Mouse (Mus musculus) liver, postnatal 0 days (tissue): Measurements from ENCODE around the gene Gm12800. TPM values are rescaled to one million over a fixed set of nuclear protein-coding genes. Genes with fewer than 3 reads are reported as not detected.
"Not testable (repeated sequence)": the region's sequence is repeated elsewhere in the genome, so short reads cannot be mapped to it uniquely, and the experiment has no call there.

Experiments used
- ATAC-seq: fragments of 200-750 bp; cut with Nextera tagmentation; 2 replicates; pipeline ENCODE4 v1.8.0; 2017; ENCODE audit warnings: mild to moderate bottlenecking, moderate library complexity
- DNase-seq: peaks from one replicate; pipeline ENCODE4 v3.0.0-alpha.2; 2016
- H3K27ac ChIP-seq: fragments of 300-500 bp; sonication (generic); 2 replicates; pipeline ENCODE4 v1.5.1; 2014; ENCODE audit warnings: antibody characterized with exemption, moderate library complexity, mild to moderate bottlenecking, low read depth
- H3K27me3 ChIP-seq: fragments of 300-500 bp; sonication (generic); 2 replicates; pipeline ENCODE4 v1.6.1; 2014; ENCODE audit warnings: low read length, control low read depth, mixed read lengths; ENCODE audit not compliant: insufficient read depth
- H3K36me3 ChIP-seq: fragments of 300-500 bp; sonication (generic); replicated peaks from 2 replicates; pipeline ENCODE4 v1.6.1; 2014; ENCODE audit warnings: mild to moderate bottlenecking, control low read depth, low read length, moderate library complexity, mixed read lengths; ENCODE audit not compliant: insufficient read depth
- H3K4me1 ChIP-seq: fragments of 300-500 bp; sonication (generic); 2 replicates; pipeline ENCODE4 v1.6.1; 2014; ENCODE audit warnings: antibody characterized with exemption, mild to moderate bottlenecking, control low read depth; ENCODE audit not compliant: insufficient read depth
- H3K4me2 ChIP-seq: fragments of 300-500 bp; sonication (generic); 2 replicates; pipeline ENCODE4 v1.6.1; 2014; ENCODE audit warnings: low read depth, mild to moderate bottlenecking, low read length, moderate library complexity, mixed read lengths
- H3K4me3 ChIP-seq: fragments of 300-500 bp; sonication (generic); 2 replicates; pipeline ENCODE4 v1.5.1; 2014; ENCODE audit warnings: low read depth, low read length
- H3K9ac ChIP-seq: fragments of 300-500 bp; sonication (generic); replicated peaks from 2 replicates; pipeline ENCODE4 v1.6.1; 2014; ENCODE audit warnings: mild to moderate bottlenecking, moderate library complexity
- H3K9me3 ChIP-seq: fragments of 300-500 bp; sonication (generic); 2 replicates; pipeline ENCODE4 v1.6.1; 2016; ENCODE audit warnings: mild to moderate bottlenecking, control low read depth, low read length, mixed read lengths
- CTCF ChIP-seq: sonication (generic); IDR thresholded peaks from 2 replicates; pipeline ENCODE4 v1.5.1; 2016; ENCODE audit warnings: antibody characterized with exemption, low read depth
- EP300 ChIP-seq: IDR thresholded peaks from 2 replicates; pipeline ENCODE4 v1.6.1; 2016; ENCODE audit warnings: antibody characterized with exemption, low read depth, mild to moderate bottlenecking
- WGBS: fragments of 180-500 bp; shearing (Covaris S2); extraction: QIAGEN DNeasy Blood & Tissue Kit; methylation state at CpG from one replicate; pipeline ENCODE4 v1.1.7; 2014; ENCODE audit not compliant: insufficient replicate concordance; 5-methylcytosine and 5-hydroxymethylcytosine counted together
- polyA plus RNA-seq: library from polyadenylated mRNA; unstranded; fragments of >200 nt; fragmentation: Nextera tagmentation; extraction: Ambion mirVana; gene quantifications from 2 replicates; pipeline ENCODE4 v1.2.1, GENCODE M21; 2015

The Gm12800 gene
- polyA plus RNA-seq, 1 experiment from 2014 or later = not detected

DNA sequence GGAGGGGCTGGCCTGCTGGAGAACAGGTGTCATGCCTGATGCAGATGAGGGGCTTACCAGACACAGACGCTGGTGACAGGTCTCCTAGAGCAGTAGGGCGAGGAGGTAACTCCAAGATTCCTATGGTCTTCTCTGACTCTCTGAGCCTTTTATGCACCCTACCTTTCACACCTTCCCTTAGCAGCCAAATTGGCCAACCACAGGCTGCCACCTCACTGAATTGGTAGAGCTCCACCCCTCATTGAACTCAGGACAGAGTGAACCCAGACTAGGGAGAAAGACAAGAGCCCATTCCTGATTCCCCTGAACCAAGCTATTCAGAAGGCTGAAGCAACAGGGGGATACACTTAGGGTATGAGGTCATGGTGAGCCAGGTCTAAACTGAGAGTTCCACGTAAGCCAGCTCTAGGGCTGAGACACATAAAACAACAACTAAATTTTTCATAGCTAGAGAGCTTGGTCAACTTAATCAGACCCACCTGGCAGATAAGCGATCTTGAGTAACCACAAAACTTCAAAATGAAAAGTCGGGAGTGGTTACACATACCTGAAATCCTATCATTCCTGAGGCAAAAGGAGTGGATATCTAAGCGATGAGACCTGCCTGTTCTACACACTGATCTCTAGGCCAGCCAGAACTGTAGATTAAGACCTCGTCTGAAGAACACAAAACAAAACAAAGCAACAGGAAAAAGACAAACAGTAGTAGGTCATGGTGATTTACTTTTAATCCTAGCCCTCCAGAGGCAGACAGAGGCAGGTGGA is 15.1 kb upstream of the Gm12800 start, which contains the start of gene C130073F10Rik:
Gene C130073F10Rik (minus strand): TSS at position 134 of the 765 bp plus-strand sequence.
- TF ChIP-seq EP300 (no peak), CTCF (no peak)
- Histone ChIP-seq H3K36me3 (no peaks in the 10 kb centered on the region), H3K4me1 (no peaks in the 10 kb centered on the region), H3K27me3 (no peaks in the 10 kb centered on the region), H3K27ac (no peak within 1 kb of the TSS), H3K4me2 (no peak within 1 kb of the TSS), H3K4me3 (no peak within 1 kb of the TSS), H3K9me3 (no peaks in the 10 kb centered on the region), H3K9ac (no peak within 1 kb of the TSS)
- no peak for DNase-seq
- no peak for ATAC-seq
- WGBS = 73% methylated on average over 7 of the region's 7 CpGs

DNA sequence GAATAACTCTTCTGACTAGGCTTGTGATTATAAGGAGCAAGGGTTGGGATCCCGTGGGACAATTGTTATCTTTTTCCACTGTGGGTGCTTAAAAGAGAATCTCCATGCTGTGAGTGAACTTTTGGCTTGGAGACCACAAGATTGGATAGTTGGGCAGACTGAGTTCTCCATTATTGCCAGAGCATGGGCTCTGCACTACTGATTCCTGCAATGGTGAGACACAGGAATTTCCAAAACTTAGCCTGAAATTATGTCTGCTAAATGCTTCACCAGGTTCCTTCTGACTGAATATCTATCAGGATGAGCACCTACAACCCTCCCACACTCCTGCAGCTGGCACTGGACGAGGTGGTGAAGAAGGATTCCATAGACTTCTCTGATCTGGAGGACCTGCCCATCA is 31.2 kb downstream of the Gm12800 start, which contains the start of gene Gm12794:
Gene Gm12794 (plus strand): TSS at position 301 of the 400 bp plus-strand sequence.
- H3K27ac ChIP-seq, H3K4me3 ChIP-seq, H3K9ac ChIP-seq, H3K4me1 ChIP-seq, ATAC-seq, H3K36me3 ChIP-seq, DNase-seq, H3K9me3 ChIP-seq, H3K4me2 ChIP-seq, H3K27me3 ChIP-seq: not testable (repeated sequence)
- WGBS = 50% methylated on average over 1 of the region's 2 CpGs

Other genes with a start within 250 kb of the Gm12800 start
- gene Lepr, start 191.7 kb upstream of the Gm12800 start, polyA plus RNA-seq = 19.0 and 30.1 TPM in 2 replicates
- gene B020004J07Rik, start 65.1 kb upstream of the Gm12800 start, polyA plus RNA-seq = not detected in 2 replicates
- gene C130073F10Rik, start 15.3 kb upstream of the Gm12800 start, polyA plus RNA-seq = not detected in 2 replicates
- not detected in 2 replicates for gene Gm12794, start 31.3 kb downstream of the Gm12800 start, polyA plus RNA-seq
- not detected in 2 replicates for gene Gm12790, start 71.9 kb downstream of the Gm12800 start, polyA plus RNA-seq
- gene Gm12789, start 77.5 kb downstream of the Gm12800 start, polyA plus RNA-seq = not detected in 2 replicates
- 3.4 and 3.7 TPM in 2 replicates for gene Pde4b, start 178.4 kb downstream of the Gm12800 start, polyA plus RNA-seq